In genomic region chr7:114301293-114301782, GRCm38 (mm10) we compare ENCODE assay signal across 12 mouse cellular contexts. TPM values are rescaled to one million over a fixed set of nuclear protein-coding genes. Genes with fewer than 3 reads are reported as not detected.
DNase-seq lines count a peak whose midpoint lies in the region; ATAC-seq and TF ChIP-seq lines count a peak whose summit lies in the region.
"Had no signal": no experiment of that assay in that cellular context is flagged by ENCODE, and none has a peak within 500 bp of the region (broad histone marks: within the 10 kb centered on the region; RNA-seq: fewer than 3 reads in every experiment).

No protein-coding gene starts in this region.

- no peaks in the 10 kb centered on the region for H3K36me3 ChIP-seq in lung, postnatal 0 days (ENCODE audit: insufficient read depth, low read length)
- H3K36me3 ChIP-seq in MEL (ENCODE audit: control insufficient read depth in 1 of 2, insufficient read depth in 2 of 2, low read length in 2 of 2) = peaks cover 0 to 3% of the 10 kb centered on the region in 2 experiments; a peak in 1 of 4 replicates
- no peaks in the 10 kb centered on the region for H3K36me3 ChIP-seq in small intestine, adult 2 months (ENCODE audit: control insufficient read depth, insufficient read depth, low read length)
- H3K36me3 ChIP-seq in kidney, embryonic 16.5 days (ENCODE audit: insufficient read depth, low read length) = no peaks in the 10 kb centered on the region

- no peak for TF ChIP-seq RAD21 in MEL (IDR thresholded peaks at IDR 0.05; ENCODE audit: low read depth, low read length)

- H3K4me1 ChIP-seq in lung, postnatal 0 days (ENCODE audit: insufficient read depth, low read depth, low read length) = no peaks in the 10 kb centered on the region
- no peaks in the 10 kb centered on the region for H3K4me1 ChIP-seq in lung, adult 2 months (ENCODE audit: control insufficient read depth, insufficient read depth, low read length)
- peaks cover 0 to 7% of the 10 kb centered on the region in 2 experiments; a peak in 1 of 4 replicates for H3K4me1 ChIP-seq in MEL (ENCODE audit: control insufficient read depth in 1 of 2, insufficient read depth in 2 of 2, low read length in 2 of 2)
- no peaks in the 10 kb centered on the region for H3K4me1 ChIP-seq in small intestine, adult 2 months (ENCODE audit: control insufficient read depth, insufficient read depth, insufficient read length, low read length)
- no peaks in the 10 kb centered on the region for H3K4me1 ChIP-seq in kidney, embryonic 16.5 days (ENCODE audit: insufficient read depth, low read length)
- H3K4me1 ChIP-seq: forebrain, embryonic 13.5 days had no signal

- no peak for TF ChIP-seq CTCF in lung, postnatal 0 days (IDR thresholded peaks at IDR 0.05)
- no peak for TF ChIP-seq CTCF in lung, adult 2 months (IDR thresholded peaks at IDR 0.05; ENCODE audit: insufficient read depth, low read length)
- TF ChIP-seq CTCF in MEL (IDR thresholded peaks at IDR 0.05 in 2 of 3, conservative IDR thresholded peaks at IDR 0.05 in 1 of 3; ENCODE audit: control insufficient read depth in 1 of 3, insufficient read depth in 1 of 3, low read depth in 2 of 3, low read length in 3 of 3, poor library complexity in 1 of 3, severe bottlenecking in 1 of 3) = no peak
- TF ChIP-seq CTCF in small intestine, adult 2 months (IDR thresholded peaks at IDR 0.05; ENCODE audit: extremely low read depth, insufficient read length, insufficient replicate concordance, low read depth, low read length) = no peak

- DNase-seq in lung, postnatal 0 days (ENCODE audit: low spot score) = peak; percentile 27
- DNase-seq in lung, adult 2 months = no peak
- peak; percentile 82 for DNase-seq in MEL (ENCODE audit: low read depth, low spot score)
- DNase-seq in adrenal gland, postnatal 10 days = no peak
- DNase-seq: lung, embryonic 14.5 days; thymus, postnatal 36 days had no signal

- 45% methylated on average over 4 of the region's 4 CpGs for WGBS in lung, postnatal 0 days
- 32% methylated on average over 4 of the region's 4 CpGs for WGBS in lung, adult 2 months
- WGBS in small intestine, adult 2 months = 47% methylated on average over 4 of the region's 4 CpGs
- 75% methylated on average over 4 of the region's 4 CpGs for WGBS in kidney, embryonic 16.5 days

- no peak for TF ChIP-seq POLR2A in lung, adult 2 months (IDR thresholded peaks at IDR 0.05; ENCODE audit: borderline replicate concordance, extremely low read depth, low read depth, low read length)
- TF ChIP-seq POLR2A in MEL (IDR thresholded peaks at IDR 0.05; ENCODE audit: control insufficient read depth in 1 of 2, insufficient read depth in 1 of 2, low read depth in 1 of 2, low read length in 2 of 2, poor library complexity in 1 of 2) = no peak
- TF ChIP-seq POLR2A in small intestine, adult 2 months (IDR thresholded peaks at IDR 0.05; ENCODE audit: low read depth, low read length) = no peak

- H3K79me2 ChIP-seq in MEL (ENCODE audit: control insufficient read depth, insufficient read depth, low read length, poor library complexity) = no peaks in the 10 kb centered on the region

- H3K4me2 ChIP-seq in lung, postnatal 0 days (replicated peaks; ENCODE audit: low read depth, low read length) = no peak overlapping the region
- no peak overlapping the region for H3K4me2 ChIP-seq in kidney, embryonic 16.5 days (replicated peaks; ENCODE audit: low read depth, low read length)
- H3K4me2 ChIP-seq: forebrain, embryonic 13.5 days; lung, embryonic 14.5 days had no signal

- no peak for TF ChIP-seq EP300 in lung, postnatal 0 days (IDR thresholded peaks at IDR 0.05)
- TF ChIP-seq EP300 in MEL (IDR thresholded peaks at IDR 0.05; ENCODE audit: low read depth in 1 of 2, low read length in 2 of 2) = peak; percentile 50 to 71

- H3K27me3 ChIP-seq in lung, postnatal 0 days (replicated peaks; ENCODE audit: insufficient read depth, low read length) = no peaks in the 10 kb centered on the region
- no peaks in the 10 kb centered on the region for H3K27me3 ChIP-seq in MEL (ENCODE audit: control insufficient read depth in 1 of 2, insufficient read depth in 2 of 2, low read length in 2 of 2)
- no peaks in the 10 kb centered on the region for H3K27me3 ChIP-seq in small intestine, adult 2 months (ENCODE audit: control insufficient read depth, insufficient read depth, low read length)
- no peaks in the 10 kb centered on the region for H3K27me3 ChIP-seq in kidney, embryonic 16.5 days (ENCODE audit: insufficient read depth, low read length)

- no peak overlapping the region for H3K4me3 ChIP-seq in lung, postnatal 0 days (ENCODE audit: low read depth, low read length)
- no peak overlapping the region for H3K4me3 ChIP-seq in lung, adult 2 months (replicated peaks; ENCODE audit: extremely low read depth, low read depth, low read length)
- H3K4me3 ChIP-seq in MEL (ENCODE audit: control insufficient read depth in 1 of 2, insufficient read depth in 1 of 2, low read depth in 2 of 2, low read length in 2 of 2) = no peak overlapping the region
- H3K4me3 ChIP-seq in small intestine, adult 2 months (ENCODE audit: low read depth, low read length) = no peak overlapping the region
- H3K4me3 ChIP-seq in kidney, embryonic 16.5 days (ENCODE audit: low read length) = no peak overlapping the region
- H3K4me3 ChIP-seq: forebrain, embryonic 13.5 days; myocyte had no signal

- H3K27ac ChIP-seq in lung, postnatal 0 days (ENCODE audit: low read length) = no peak overlapping the region
- H3K27ac ChIP-seq in MEL (ENCODE audit: control insufficient read depth, low read depth, low read length) = no peak overlapping the region
- H3K27ac ChIP-seq in small intestine, adult 2 months (ENCODE audit: insufficient read depth, low read depth, low read length) = peak overlapping the region; percentile 21; the same call in 1 of the 2 replicates
- no peak overlapping the region for H3K27ac ChIP-seq in kidney, embryonic 16.5 days (ENCODE audit: low read length)
- H3K27ac ChIP-seq: forebrain, embryonic 13.5 days had no signal

- H3K9ac ChIP-seq in lung, postnatal 0 days (replicated peaks; ENCODE audit: low read depth) = no peak overlapping the region
- H3K9ac ChIP-seq in MEL (ENCODE audit: control insufficient read depth, low read depth, low read length, poor library complexity, severe bottlenecking) = no peak overlapping the region
- H3K9ac ChIP-seq in kidney, embryonic 16.5 days (replicated peaks; ENCODE audit: low read length) = no peak overlapping the region
- H3K9ac ChIP-seq: forebrain, embryonic 13.5 days; lung, embryonic 14.5 days had no signal

- no peaks in the 10 kb centered on the region for H3K9me3 ChIP-seq in lung, postnatal 0 days (ENCODE audit: low read length)
- no peaks in the 10 kb centered on the region for H3K9me3 ChIP-seq in MEL (replicated peaks; ENCODE audit: insufficient read depth, low read length)
- no peaks in the 10 kb centered on the region for H3K9me3 ChIP-seq in kidney, embryonic 16.5 days (ENCODE audit: low read length)
- H3K9me3 ChIP-seq: forebrain, embryonic 13.5 days had no signal

- ATAC-seq in lung, postnatal 0 days = peak; percentile 12; the same call in 1 of the 2 replicates
- peak; percentile 62 to 80 for ATAC-seq in hematopoietic stem cell, adult 5-6 weeks (replicated peaks in 1 of 2; ENCODE audit: insufficient read depth in 1 of 2, low FRiP score in 2 of 2, low TSS enrichment in 1 of 2, low read depth in 1 of 2, poor library complexity in 2 of 2, severe bottlenecking in 2 of 2)
- no peak for ATAC-seq in kidney, embryonic 16.5 days (ENCODE audit: low FRiP score, low TSS enrichment)
- ATAC-seq: forebrain, embryonic 13.5 days; intestine, embryonic 16.5 days had no signal

TF ChIP-seq in MEL, 35 proteins besides CTCF, POLR2A, EP300 and RAD21 (continues in another document):
- TF ChIP-seq POLR2AphosphoS5 (IDR thresholded peaks at IDR 0.05; ENCODE audit: borderline replicate concordance, low read depth, low read length) (no peak), GATA1 (IDR thresholded peaks at IDR 0.05; ENCODE audit: low read depth, low read length) (peak; percentile 65), RCOR1 (IDR thresholded peaks at IDR 0.05; ENCODE audit: low read depth, low read length) (peak; percentile 70), UBTF (IDR thresholded peaks at IDR 0.05; ENCODE audit: borderline replicate concordance, insufficient read depth, low read depth, low read length) (no peak), BHLHE40 (IDR thresholded peaks at IDR 0.05; ENCODE audit: borderline replicate concordance, low read depth, low read length) (no peak), ZMIZ1 (IDR thresholded peaks at IDR 0.05; ENCODE audit: low read depth, low read length) (no peak), MAFK (IDR thresholded peaks at IDR 0.05; ENCODE audit: borderline replicate concordance, low read depth, low read length) (no peak), ZNF384 (IDR thresholded peaks at IDR 0.05; ENCODE audit: low read depth, low read length) (no peak), NRF1 (IDR thresholded peaks at IDR 0.05; ENCODE audit: insufficient read depth, low read depth, low read length, poor library complexity, severe bottlenecking) (no peak), ETS1 (IDR thresholded peaks at IDR 0.05; ENCODE audit: low read depth, low read length) (peak; percentile 57; the same call in 1 of the 2 replicates), POLR2AphosphoS2 (IDR thresholded peaks at IDR 0.05; ENCODE audit: low read length) (no peak), E2F4 (IDR thresholded peaks at IDR 0.05; ENCODE audit: borderline replicate concordance, low read depth, low read length) (no peak)

RNA-seq across cellular contexts. Expression of gene Psma1, which starts 25.4 kb away (rescaled TPM):
- polyA plus RNA-seq in lung, postnatal 0 days (2015; fragmentation: Nextera tagmentation; extraction: Ambion mirVana) = 243 and 245 TPM in 2 replicates
- polyA plus RNA-seq in lung, adult 2 months (2012; rRNA removed) = 49.9 and 84.0 TPM in 2 replicates
- 324 and 400 TPM in 2 replicates for total RNA-seq in MEL (2012; rRNA removed)
- 100 to 1,000 TPM in 1 of 2 experiments, not detected in 1; 282 TPM for polyA plus RNA-seq in MEL (2012; ENCODE audit: insufficient read depth in 1 of 2, insufficient read length in 2 of 2, low read depth in 1 of 2, low replicate concordance in 2 of 2, missing spikeins in 1 of 2)
- 243 and 311 TPM in 2 replicates for total RNA-seq in hematopoietic stem cell, adult 5-6 weeks (2017)
- 21.6 and 39.1 TPM in 2 replicates for polyA plus RNA-seq in small intestine, adult 2 months (2012; rRNA removed)
- total RNA-seq in adrenal gland, postnatal 10 days (2021) = 100 to 1,000 TPM; 165 to 168 TPM
- 425 and 430 TPM in 2 replicates for polyA plus RNA-seq in kidney, embryonic 16.5 days (2015; fragmentation: Nextera tagmentation; extraction: Ambion mirVana)

RNA-seq across cellular contexts. Expression of gene Copb1, which starts 46.8 kb away (rescaled TPM):
- 75.1 and 82.2 TPM in 2 replicates for polyA plus RNA-seq in lung, postnatal 0 days (2015; fragmentation: Nextera tagmentation; extraction: Ambion mirVana)
- 32.3 and 33.5 TPM in 2 replicates for polyA plus RNA-seq in lung, adult 2 months (2012; rRNA removed)
- 50.1 and 56.2 TPM in 2 replicates for total RNA-seq in MEL (2012; rRNA removed)
- 100 to 1,000 TPM in 1 of 2 experiments, 10 to 100 TPM in 1; 61.3 to 405 TPM for polyA plus RNA-seq in MEL (2012; ENCODE audit: insufficient read depth in 1 of 2, insufficient read length in 2 of 2, low read depth in 1 of 2, low replicate concordance in 2 of 2, missing spikeins in 1 of 2)
- 82.0 and 87.5 TPM in 2 replicates for total RNA-seq in hematopoietic stem cell, adult 5-6 weeks (2017)
- 7.9 and 21.3 TPM in 2 replicates for polyA plus RNA-seq in small intestine, adult 2 months (2012; rRNA removed)
- 100 to 1,000 TPM; 101 to 116 TPM for total RNA-seq in adrenal gland, postnatal 10 days (2021)
- polyA plus RNA-seq in kidney, embryonic 16.5 days (2015; fragmentation: Nextera tagmentation; extraction: Ambion mirVana) = 134 and 140 TPM in 2 replicates

Comparison
In these comparisons a context has a peak if more than half of its experiments do, and no peak if none do; other contexts are left out.
1. DNase-seq: peak in lung, postnatal 0 days (single experiment) and MEL (single experiment); none in lung, adult 2 months (single experiment) and adrenal gland, postnatal 10 days (single experiment).